Mouse (Mus musculus) fat pad, adult 2 months (tissue): ENCODE results near the gene Heatr6.
A peak's percentile ranks its signal among the peaks of the same experiment; 100 is the strongest.

Experiments
- DNase-seq: peaks from one replicate; pipeline ENCODE4 v3.0.0-alpha.2; 2011; ENCODE audit warnings: low read depth, low spot score; ENCODE audit errors: extremely low read depth

Gene Heatr6

DNA sequence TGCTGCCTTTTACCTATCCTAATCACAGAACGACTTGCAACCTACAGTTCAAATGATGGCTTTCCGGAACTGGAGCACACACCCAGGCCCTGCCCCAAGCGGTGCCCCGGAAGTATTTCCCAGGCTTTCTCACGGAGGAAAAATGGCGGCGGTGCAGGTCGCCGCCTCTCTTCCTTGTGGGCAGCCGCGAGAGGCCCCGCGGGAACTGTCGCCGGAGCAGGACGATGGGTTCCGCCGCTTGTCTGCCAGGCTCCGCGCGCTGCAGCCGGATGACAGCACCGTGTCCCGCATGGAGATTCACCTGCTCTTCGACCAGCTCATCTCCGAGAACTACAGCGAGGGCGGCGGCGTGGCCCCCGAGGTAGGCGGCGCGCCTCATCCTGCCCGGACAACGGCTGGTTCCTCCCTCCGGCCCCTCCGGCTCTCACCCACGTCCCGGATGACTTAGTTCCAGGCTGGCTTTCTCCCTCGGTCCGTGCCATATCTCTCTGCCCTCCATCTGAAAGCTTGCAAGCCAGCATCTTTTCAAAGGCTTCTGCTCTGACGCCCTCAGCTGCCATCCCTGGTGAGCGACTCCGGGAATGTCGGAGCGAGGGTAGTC lies at the start of gene Heatr6:
Heatr6 (plus strand) TSS at position 116 of the 601 bp plus-strand sequence.
- no peak for DNase-seq

DNA sequence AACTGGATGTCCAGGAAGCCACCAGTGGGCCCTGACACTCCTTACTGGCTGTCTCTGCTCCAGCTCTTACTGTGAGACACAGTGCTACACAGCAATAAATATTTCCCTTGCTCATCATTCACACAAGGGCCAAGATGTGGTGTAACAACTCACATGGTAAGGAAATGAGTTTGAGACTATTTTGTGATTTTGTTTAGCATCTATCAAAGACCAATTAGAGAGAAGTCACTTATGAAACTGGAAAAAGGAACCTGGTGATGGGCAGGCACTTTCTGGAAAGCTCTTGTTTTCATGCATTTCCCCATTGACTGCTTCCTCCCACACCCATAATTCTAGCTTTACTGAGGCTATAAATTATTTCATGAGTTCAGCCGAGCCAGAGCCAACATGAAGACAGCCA lies 49.8 kb upstream of the Heatr6 start, which contains the start of gene Wfdc17:
Wfdc17 (plus strand) TSS at position 287 of the 400 bp plus-strand sequence.
- DNase-seq, result no peak

DNA sequence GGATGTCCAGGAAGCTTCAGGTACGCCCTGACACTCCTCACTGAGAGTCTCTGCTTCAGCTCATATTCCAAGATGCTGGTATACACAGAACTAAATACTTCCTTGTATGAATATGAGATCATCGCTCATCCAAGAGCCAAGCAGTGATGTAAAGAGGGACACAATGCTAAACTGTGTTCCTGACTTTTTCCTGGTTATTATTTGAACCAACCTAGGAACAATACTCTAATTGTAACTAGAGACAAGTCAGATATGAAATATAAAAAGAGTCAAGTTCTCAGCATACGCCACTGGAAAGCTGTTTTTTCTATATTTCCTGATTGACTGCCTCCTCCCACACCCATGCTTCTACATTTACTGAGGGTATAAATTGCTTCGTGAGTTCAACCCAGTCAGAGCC lies 44.8 kb upstream of the Heatr6 start, which contains the start of gene Wfdc18:
Wfdc18 (plus strand) TSS at position 301 of the 400 bp plus-strand sequence.
- DNase-seq, result no peak

DNA sequence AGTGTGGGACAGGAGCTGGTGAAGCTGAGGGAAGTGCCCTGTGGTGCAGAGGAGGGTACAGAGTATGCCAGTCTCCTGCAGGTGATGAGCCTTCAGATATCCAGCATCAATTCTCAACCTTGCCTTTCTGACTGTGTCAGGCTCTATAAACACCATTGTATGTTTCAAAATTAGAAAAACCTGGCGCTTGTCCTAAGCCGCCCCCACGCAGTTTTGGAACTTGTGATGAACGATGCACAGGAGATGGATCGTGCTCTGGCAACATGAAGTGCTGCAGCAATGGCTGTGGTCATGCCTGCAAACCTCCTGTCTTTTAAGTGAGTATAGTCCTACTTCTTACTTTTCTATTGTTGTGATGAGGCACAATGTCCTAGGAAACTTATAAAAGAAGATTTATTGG lies 43.8 kb upstream of the Heatr6 start:
- DNase-seq, result no peak

DNA sequence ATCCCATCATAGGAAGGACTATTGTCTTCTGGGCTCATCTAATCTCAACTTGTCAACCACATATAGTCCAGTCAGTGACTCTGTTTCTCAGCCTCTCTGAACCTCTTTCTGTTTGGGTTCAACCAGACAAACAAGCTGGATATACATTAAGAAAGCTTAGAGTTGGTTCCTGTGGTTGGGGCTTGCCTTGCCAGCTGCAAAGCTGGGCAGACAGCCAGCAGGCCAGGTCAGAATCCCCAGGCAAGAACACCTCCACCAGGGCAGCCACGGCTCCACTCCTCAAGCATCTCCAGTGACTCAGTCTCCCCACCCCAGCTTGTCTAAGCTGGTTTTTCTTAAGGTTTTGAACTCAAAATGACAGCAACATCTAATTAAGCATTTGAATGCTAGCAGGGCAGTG lies 40.8 kb upstream of the Heatr6 start:
- DNase-seq, result no peak

DNA sequence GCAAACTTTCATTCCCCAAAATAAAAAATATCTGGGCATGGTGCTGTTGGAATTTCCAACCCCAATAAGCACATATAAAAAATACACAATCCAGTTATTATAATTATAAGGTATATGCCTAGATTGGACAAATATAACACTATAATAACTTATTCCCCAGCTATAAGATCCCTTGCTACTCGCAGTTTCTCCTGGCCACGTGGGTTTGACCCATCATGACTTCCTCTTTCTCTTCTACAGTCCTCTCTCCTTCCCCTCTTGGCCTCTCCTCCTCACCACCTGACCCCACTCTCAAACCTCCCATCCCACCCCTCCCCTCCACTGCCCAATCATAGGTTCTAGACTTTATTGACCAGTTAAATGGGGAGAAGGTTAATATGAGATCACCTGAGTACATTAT lies 39.6 kb upstream of the Heatr6 start:
- no peak for DNase-seq

DNA sequence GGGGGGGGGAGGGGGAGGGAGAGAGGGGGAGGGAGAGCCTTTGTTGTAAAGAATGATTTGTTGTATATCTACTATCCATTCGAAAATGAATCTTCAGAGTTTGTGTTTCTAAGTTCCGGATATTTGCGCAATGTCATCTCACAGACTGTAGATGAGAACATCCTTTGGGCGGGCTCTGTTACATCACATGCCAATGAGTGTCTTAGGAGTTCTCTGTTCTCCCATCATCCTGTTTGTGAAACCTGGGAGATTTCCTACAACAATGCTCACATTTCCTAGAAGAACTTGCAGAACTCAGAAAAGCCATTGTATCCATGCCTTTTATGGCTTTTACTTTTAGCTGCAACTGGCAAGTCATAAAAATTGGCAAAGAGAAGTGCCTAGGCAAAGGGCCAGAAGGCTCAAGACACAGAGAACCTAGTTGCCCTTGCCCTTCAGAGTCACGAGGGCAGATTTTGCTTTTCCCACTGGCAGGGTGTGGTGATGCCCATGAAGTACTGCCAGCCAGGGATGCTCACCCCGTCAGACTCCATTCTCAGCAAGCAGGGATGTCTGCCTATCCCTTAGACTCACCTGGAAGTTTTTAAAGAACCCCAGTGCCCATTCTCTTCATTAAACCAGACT lies 36.3 kb upstream of the Heatr6 start:
- peak; percentile 86 for DNase-seq

DNA sequence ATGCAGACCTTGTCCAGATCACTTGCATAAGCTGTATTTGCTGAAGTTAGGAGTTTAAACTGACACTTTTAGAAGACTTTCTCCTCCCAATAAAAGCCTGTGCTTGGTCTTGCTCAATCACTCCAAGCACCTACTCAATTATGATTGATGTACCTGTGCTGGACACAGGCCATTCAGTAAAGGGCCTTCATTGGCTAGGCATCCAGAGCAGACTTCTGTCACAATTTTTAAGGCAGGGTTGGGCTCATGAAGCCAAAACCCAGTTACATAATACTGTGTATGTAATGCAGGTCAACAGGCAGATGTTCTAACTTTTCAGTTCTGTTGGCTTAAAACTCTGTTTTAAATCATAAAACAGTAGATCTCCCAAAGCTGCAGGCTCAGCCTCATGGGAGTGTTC lies 32.7 kb upstream of the Heatr6 start:
- DNase-seq, result peak; percentile 92

DNA sequence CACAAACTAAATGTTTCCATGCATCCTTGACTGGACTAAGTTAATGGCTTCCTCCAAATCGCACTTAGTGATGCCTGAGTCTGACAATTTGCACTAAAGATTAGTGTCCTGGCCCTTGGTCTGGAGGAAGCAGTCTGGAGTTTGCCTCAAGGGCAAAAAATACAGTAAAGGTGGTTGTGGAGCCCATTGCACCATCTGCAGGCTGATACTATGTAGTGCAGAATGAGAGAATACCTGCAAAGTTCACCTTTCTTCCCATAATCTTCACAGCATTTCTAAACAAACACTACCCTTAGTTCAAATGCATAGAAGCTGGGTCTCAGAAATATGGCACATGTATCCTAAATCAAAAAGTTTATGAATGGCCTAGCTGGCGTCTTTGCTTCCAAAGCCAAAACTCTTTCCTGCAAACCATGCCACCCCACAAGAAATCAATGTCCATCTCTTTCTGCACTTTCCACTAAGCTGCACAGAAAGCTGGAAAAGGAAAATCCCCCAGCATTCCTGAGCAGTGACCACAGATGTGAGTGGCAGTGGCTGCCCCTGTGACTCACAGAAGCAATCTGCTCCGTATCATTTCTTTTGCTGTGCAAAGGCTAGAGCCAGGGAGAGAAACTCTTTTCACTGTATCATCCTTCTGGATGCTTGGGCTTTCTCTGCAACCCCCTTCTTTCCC lies 24.6 kb upstream of the Heatr6 start:
- DNase-seq, result no peak

DNA sequence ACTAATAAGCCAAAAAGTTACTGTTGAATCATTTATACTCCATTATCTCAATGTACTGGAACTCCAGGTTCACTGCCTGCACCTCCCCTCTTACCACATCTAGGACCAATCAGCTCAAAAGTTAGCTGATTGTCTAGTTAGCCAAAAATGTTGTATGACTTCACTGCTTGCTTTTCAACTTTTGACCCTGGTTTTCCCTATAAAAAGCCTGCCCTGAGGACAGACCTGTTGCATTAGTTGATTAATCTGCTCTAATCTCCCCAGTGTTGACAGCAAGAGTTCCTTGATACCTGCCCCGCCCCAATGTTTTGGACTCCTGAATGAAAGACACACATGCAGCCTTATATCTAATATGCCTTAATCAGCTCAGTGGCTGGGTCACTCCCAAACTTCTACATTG lies 22.4 kb upstream of the Heatr6 start:
- no peak for DNase-seq

DNA sequence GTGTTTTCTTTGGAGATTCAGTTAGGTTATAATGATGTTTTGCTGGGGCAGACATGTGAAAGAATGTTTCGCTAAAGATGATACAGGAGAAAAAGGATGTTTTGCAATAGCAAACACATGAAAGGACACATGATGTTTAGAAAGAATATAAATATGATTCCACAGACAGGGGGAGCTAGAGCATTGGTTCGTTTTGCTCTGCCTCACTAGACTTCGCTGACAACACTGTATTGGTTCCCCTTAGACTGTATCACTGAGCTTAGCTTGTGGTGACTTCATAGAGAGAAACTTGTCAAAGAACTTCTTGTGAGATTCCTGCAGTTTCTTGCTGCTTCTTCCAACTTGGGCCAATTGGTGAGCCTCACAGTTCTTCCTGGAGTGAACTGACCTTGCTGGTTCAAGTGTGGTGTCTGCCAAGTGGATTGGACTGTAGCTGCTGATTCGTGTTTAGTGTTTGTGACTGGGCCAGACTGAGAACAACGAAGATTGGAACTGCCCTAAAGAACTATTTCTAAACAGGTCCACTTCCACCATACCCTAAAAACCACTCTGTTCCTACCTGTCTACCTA lies 20.3 kb upstream of the Heatr6 start:
- DNase-seq, result no peak

DNA sequence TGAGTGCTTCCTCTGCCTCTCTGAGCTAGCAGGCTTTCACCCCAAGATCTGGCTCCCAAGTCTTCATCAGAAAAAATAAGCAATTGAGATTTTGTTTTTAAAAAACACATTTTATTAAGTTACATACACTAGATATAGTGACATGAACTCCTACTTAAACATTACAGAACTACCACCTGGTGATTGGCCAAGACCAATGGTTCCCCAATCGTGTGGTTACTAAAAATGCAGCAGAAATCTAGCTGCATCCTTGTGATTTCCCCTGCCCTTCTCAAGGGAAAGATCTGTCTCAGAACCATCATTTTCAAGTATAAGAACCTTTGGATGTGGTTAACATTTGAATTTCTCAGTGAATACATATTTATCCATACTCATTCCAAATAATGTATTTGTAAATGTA lies 19.3 kb upstream of the Heatr6 start:
- no peak for DNase-seq

DNA sequence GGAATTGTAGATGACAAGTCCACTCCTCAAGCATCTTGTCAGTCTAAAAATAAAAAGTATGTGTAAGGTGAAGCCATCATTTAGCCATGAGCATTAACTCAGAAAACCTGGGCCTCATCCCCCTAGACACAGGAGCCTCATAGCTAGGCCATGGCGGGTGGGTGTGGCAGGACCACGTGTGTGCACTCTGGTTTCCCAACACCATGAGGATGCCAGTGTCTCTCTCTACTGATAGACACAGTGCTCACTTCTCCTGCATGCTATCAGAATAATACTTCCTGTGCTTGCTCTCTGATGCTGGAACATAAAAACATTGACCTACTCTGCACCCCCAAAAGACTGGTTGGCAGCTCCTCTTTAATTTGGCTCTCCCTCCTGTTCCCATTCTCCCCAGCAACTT lies 17.6 kb upstream of the Heatr6 start:
- no peak for DNase-seq

DNA sequence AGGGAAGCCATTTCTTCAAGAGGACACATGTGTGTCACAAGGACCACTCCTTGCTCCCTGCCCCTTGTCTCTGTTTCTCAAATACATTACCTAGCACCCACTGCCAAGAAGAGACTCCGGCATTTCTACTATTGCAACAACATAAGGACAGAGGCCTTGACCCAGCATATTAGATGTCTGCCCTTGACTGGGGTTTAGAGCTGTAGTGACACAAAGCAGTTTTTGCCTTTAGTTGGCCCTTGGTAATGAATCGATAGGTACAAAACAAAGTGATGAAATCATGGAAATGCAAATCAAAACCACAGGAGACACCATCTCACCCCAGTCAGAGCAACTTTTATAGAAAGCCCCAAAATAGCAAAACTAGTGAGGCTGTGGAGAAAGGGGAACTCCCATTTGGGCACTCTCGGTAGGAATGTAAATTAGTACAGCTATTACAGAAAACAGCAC lies 16.4 kb upstream of the Heatr6 start:
- DNase-seq, result no peak

DNA sequence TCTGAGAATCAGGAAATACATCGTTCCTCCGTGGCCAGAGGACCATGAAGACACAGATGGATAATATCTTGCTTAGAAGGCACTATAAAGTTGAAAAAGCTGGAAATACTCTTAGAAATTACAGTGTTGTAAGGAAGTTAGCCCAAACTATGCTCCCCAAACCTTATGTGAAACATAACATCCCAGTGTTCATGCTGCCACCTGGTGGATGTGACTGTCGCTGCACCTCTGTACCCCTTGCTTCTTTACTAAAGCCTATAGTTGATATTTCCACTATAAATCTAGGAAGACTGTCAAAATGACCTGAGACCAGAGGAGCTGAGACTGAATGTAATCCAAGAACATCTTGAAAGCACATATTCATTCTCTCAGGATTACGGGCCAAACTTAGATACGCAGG lies 14.3 kb upstream of the Heatr6 start:
- no peak for DNase-seq

DNA sequence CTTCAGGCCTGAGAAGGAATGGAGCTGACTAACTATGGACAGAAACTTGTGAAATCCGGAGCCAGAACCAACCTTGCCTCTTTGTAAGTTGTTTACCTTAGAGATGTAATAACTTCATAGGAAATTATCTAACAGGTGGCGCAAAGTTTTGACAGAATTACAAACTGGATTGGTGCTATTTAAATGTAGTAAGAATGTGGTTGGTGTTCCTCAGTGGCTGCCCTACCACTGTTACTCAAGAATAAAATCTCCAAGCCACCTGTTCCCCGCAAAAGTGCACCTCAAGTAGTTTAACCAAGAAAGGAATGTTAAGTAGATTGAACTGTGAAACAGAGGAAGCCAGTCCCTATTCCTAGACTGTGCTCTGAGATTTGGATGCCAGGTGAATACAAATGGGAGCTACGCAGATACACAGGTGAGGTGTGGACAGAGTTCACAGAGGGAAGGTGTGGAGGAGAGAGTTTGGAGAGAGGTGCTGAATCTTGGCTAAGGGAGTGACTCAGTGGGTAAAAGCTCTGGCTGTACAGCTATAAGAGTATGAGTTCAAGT lies 13.0 kb upstream of the Heatr6 start:
- DNase-seq, result no peak

DNA sequence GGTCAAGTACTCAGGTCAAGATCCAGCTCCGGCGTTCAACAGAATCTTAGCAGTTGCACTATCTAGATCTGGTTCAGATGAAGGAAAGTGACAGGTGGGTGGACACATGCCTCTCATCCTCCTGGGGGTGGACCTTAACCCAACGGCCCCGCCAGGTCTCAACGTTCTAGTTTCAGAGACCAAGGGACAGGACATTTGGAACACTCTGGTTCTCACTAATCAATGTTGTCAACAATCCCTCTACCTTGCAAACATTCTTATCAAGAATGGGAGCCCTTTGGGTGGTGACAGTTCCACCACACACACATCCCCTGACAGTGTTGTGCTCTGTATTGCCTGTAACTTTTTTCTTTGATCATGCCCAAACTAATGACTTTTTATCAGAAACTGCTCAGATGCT lies 11.7 kb upstream of the Heatr6 start:
- DNase-seq, result no peak

DNA sequence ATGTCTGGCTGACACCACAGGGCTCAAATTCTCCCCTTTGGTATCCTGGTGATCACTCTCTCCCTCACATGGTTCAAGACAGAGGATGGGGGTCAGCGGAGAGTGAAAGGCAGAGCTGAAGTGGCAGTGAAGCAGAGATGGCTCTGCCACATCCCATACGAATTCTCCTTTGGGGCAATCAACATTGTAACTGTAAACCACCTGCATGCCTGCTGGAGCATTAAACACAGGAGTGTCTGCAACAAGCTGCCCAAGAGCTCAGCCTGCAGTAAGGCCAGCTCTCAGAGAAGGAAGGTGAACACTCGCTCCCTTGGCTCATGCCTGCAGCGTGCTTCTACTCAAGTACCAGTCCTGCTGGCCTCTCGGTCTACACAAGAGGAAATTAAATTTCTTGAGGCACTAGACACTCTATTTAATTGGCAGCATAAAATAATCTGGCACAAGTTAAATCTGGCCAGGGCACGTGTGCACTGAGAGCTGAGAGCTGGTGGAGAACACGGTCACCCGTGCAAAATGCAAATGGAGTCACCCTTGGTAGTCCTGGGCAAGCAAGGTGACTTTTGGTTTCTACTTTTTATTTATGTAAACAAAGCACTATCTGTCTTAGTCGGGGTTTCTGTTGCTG lies 10.7 kb upstream of the Heatr6 start:
- DNase-seq, result no peak

DNA sequence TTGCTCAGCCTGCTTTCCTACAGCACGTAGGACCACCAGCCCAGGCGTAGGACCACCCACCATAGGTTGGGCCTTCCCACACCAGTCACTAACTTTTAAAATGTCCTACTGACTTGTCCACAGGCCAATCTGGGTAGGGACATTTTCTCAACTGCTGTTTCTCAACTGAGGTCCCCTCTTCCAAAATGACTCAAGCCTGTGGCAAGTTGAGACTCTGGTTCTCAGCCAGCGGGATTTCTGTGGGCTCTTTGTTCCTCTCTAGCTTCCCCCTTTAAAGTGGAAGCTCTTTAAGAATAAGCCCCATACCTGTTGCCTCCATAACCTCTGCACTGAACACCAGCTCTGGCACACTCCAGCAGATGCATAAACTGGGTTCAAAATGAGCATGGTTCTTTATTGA lies 10.0 kb upstream of the Heatr6 start:
- no peak for DNase-seq

DNA sequence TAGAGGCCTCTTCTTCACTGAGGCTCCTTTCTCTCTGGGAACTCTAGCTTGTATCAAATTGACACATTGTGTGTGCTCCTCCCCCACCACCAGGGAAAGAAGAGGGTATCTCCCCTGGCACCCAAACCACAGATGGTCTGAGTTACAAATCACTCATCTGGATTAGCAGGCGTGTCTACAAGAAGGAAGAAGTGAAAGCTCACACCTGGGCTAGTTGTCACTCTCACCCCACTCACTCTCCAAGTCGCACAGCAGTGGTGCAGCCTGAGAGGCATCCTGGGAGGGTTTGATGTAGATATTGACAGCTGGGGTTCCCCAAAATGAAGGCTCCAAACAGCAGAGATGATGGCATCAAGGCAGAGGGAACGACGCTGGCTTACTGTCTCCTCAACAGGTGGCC lies 7.3 kb upstream of the Heatr6 start:
- DNase-seq, result no peak

DNA sequence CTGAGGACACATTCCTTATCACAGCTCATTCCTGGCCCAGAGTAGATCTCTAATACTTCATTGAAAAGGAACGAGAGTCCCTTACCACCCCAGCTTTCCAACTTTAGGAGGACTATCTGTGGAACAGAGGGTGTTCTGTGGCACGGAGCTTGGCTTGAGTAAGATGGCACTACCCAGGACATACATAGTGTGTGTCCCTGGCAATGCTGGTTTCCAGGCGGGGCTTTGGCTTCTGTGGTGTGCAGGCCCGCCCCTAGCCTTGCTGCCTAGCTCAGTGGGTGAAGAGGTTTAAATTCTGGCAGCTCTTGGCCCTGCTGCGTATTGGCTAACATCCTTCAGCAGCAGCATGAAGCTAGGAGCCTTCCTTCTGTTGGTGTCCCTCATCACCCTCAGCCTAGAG lies 6.8 kb upstream of the Heatr6 start, which contains the start of gene Wfdc21:
Wfdc21 (plus strand) TSS at position 260 of the 400 bp plus-strand sequence.
- DNase-seq, result no peak
